Mouse (Mus musculus) limb, embryonic 10.5 days (tissue): ENCODE results near the gene Dazl. TPM values are rescaled to one million over a fixed set of nuclear protein-coding genes. Genes with fewer than 3 reads are reported as not detected.

Experiments
- DNase-seq: peaks from one replicate; pipeline ENCODE4 v3.0.0-alpha.2; 2017; ENCODE audit warnings: low spot score
- H3K27ac ChIP-seq: fragments of 300-500 bp; sonication (generic); 2 replicates; pipeline ENCODE4 v1.5.1; 2016; ENCODE audit warnings: mild to moderate bottlenecking
- H3K27me3 ChIP-seq: fragments of 300-500 bp; sonication (generic); 2 replicates; pipeline ENCODE4 v1.6.1; 2016; ENCODE audit warnings: low read depth, mild to moderate bottlenecking; ENCODE audit not compliant: poor library complexity, severe bottlenecking
- H3K36me3 ChIP-seq: fragments of 300-500 bp; sonication (generic); 2 replicates; pipeline ENCODE4 v1.6.1; 2016; ENCODE audit warnings: mild to moderate bottlenecking, moderate library complexity
- H3K4me1 ChIP-seq: fragments of 300-500 bp; sonication (generic); 2 replicates; pipeline ENCODE4 v1.6.1; 2016
- H3K4me3 ChIP-seq: fragments of 300-500 bp; sonication (generic); 2 replicates; pipeline ENCODE4 v1.5.1; 2016; ENCODE audit warnings: mild to moderate bottlenecking, moderate library complexity
- H3K9me3 ChIP-seq: fragments of 300-500 bp; sonication (generic); replicated peaks from 2 replicates; pipeline ENCODE4 v1.6.1; 2016; ENCODE audit warnings: mild to moderate bottlenecking
- WGBS: fragments of 180-500 bp; shearing (Covaris S2); methylation state at CpG from one replicate; pipeline ENCODE4 v1.1.7; 2016; 5-methylcytosine and 5-hydroxymethylcytosine counted together
- polyA plus RNA-seq: library from polyadenylated mRNA; unstranded; fragments of >200 nt; fragmentation: Nextera tagmentation; extraction: Ambion mirVana; gene quantifications from 2 replicates; pipeline ENCODE4 v1.2.1, GENCODE M21; 2016

Gene Dazl
- polyA plus RNA-seq, 1 experiment from 2014 or later: not detected

DNA sequence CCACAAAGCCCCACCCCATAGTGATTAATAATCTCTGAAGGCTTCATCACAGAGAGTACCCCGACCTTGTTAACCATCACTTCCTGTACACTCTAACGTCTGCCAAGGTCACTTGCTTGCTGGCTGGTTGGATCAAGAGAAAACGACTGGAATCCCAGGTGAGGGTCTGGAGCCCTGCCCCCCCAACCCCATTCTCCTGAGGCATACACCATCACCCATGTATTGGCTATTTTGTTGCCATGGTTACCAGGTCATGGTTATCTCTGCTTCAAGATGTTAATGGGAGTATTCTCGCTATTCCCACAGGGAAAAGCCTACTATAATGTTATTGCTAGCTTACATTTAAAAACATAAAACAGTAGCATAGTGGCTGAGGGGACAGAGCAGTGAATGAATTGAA lies 48.8 kb downstream of the Dazl start:
- DNase-seq: no peak
- Histone ChIP-seq H3K4me3 (no peak overlapping the region), H3K36me3 (no peaks in the 10 kb centered on the region), H3K27ac (no peak overlapping the region), H3K27me3 (no peaks in the 10 kb centered on the region), H3K9me3 (no peaks in the 10 kb centered on the region), H3K4me1 (no peaks in the 10 kb centered on the region)
- WGBS: 73% methylated on average over 4 of the region's 4 CpGs

GRCm38 (mm10) chr17:50243326-50243725 lies 50.1 kb downstream of the Dazl start:
- Histone ChIP-seq H3K4me1 (no peaks in the 10 kb centered on the region), H3K27me3 (no peaks in the 10 kb centered on the region), H3K36me3 (no peaks in the 10 kb centered on the region), H3K27ac (no peak overlapping the region), H3K4me3 (no peak overlapping the region), H3K9me3 (no peaks in the 10 kb centered on the region)
- no peak for DNase-seq
- WGBS: 89% methylated on average over 11 of the region's 11 CpGs

GRCm38 (mm10) chr17:50237818-50238610 lies 55.4 kb downstream of the Dazl start:
- H3K9me3 ChIP-seq: no peaks in the 10 kb centered on the region
- no peak for DNase-seq
- peaks cover 15% of the 10 kb centered on the region for H3K4me1 ChIP-seq
- H3K36me3 ChIP-seq: no peaks in the 10 kb centered on the region
- no peak overlapping the region for H3K27ac ChIP-seq
- 64% methylated on average over 11 of the region's 11 CpGs for WGBS
- H3K27me3 ChIP-seq: no peaks in the 10 kb centered on the region
- H3K4me3 ChIP-seq: no peak overlapping the region

- peaks cover 15% of the 10 kb centered on the region for H3K4me1 ChIP-seq
- H3K4me3 ChIP-seq: no peak overlapping the region
- H3K36me3 ChIP-seq: no peaks in the 10 kb centered on the region
- H3K27ac ChIP-seq: no peak overlapping the region; the same call in 1 of the 2 replicates
- 9% methylated on average over 8 of the region's 8 CpGs for WGBS
- no peaks in the 10 kb centered on the region for H3K9me3 ChIP-seq
- no peaks in the 10 kb centered on the region for H3K27me3 ChIP-seq
- peak; percentile 89 for DNase-seq
Observed at GRCm38 (mm10) chr17:50237436-50237709, 56.1 kb downstream of the Dazl start.

GRCm38 (mm10) chr17:50236702-50237435 lies 56.6 kb downstream of the Dazl start:
- Histone ChIP-seq H3K9me3 (no peaks in the 10 kb centered on the region), H3K4me3 (no peak overlapping the region), H3K36me3 (no peaks in the 10 kb centered on the region), H3K4me1 (peaks cover 15% of the 10 kb centered on the region), H3K27me3 (no peaks in the 10 kb centered on the region), H3K27ac (peak overlapping the region; percentile 57)
- WGBS: 50% methylated on average over 9 of the region's 9 CpGs
- DNase-seq: no peak

DNA sequence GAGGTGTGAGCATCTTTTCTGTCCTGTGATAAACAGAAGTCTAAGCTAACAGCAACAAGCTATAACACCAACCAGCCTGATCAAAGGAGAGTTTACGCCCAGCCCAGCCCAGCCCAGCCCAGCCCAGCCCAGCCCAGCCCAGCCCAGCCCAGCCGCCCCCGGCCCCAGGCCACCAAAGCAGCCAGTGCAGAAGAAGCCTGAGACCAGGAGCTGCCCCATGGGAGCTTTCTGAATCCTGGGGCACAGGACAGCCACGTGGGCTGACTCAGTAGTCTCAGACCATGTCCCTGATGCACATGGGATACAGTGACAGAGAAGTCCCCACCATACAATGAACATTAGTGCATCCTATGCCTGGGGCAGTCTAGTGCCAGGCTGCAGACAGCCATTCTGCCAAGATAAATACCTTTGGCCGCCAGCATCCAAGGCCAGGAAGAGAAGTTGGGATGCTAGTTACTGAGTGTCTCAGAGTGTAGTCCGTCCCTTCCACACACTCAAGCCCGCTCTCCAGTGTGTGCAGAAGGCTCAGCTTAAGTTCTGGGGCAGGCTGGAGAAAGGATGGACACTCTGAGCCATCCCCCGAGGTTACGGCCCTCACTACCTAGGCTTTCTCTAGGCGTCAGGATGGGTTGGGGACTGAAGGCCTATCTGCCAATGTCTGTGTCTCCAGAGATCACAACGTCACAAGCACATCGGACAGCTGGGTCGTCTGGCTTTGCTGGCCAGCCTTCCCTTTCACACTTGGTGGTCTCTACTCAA lies 57.3 kb downstream of the Dazl start:
- Histone ChIP-seq H3K4me3 (no peak overlapping the region), H3K4me1 (peaks cover 15% of the 10 kb centered on the region), H3K27me3 (no peaks in the 10 kb centered on the region), H3K27ac (no peak overlapping the region; the same call in 1 of the 2 replicates), H3K9me3 (no peaks in the 10 kb centered on the region), H3K36me3 (no peaks in the 10 kb centered on the region)
- DNase-seq: no peak
- 55% methylated on average over 13 of the region's 13 CpGs for WGBS

DNA sequence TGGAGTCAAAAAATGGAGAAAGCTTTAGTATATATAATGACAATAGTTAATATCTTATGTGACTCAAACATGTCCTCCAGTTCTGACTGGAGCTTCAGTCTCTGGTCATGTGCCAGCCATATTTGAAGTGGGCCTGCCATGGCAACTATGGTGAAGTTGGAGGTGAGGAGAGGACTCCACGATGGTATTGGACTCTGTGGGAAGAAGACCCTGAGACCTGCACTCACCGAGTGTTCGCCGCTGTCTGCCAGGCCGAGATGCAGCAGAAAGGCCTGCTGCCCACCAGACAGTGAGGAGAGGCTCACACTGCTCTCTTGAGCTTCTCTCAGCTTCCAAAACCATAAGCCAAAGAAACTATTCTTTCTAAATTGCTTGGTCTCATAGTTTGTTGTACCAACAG lies 59.5 kb downstream of the Dazl start:
- Histone ChIP-seq H3K27ac (no peak overlapping the region), H3K36me3 (no peaks in the 10 kb centered on the region), H3K4me3 (no peak overlapping the region), H3K9me3 (no peaks in the 10 kb centered on the region), H3K27me3 (no peaks in the 10 kb centered on the region), H3K4me1 (peaks cover 15% of the 10 kb centered on the region)
- no peak for DNase-seq
- 91% methylated on average over 5 of the region's 5 CpGs for WGBS

DNA sequence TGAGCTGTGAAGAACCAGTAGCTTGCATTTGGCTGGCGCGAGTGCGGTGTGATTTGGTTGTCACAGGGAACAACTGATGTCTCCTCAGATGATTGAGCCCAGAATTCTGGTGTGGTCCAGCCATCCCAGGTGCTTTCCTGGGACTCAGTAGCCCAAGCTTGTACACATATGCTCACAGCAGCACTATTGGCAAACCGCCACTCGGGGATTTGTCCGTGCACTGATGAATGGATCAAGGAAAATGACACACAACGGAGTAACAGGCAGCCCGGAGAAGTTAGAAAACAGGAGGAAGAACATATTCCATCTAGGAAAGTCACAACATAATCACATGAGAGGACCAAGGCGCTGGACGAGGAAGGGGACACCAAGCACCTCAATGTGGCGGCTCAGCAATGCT lies 60.6 kb downstream of the Dazl start:
- Histone ChIP-seq H3K4me1 (peaks cover 15% of the 10 kb centered on the region), H3K4me3 (no peak overlapping the region), H3K9me3 (no peaks in the 10 kb centered on the region), H3K27ac (no peak overlapping the region), H3K27me3 (no peaks in the 10 kb centered on the region), H3K36me3 (no peaks in the 10 kb centered on the region)
- WGBS: 95% methylated on average over 11 of the region's 11 CpGs
- no peak for DNase-seq

GRCm38 (mm10) chr17:50231206-50231605 lies 62.2 kb downstream of the Dazl start:
- no peak overlapping the region for H3K4me3 ChIP-seq
- H3K9me3 ChIP-seq: no peaks in the 10 kb centered on the region
- H3K27me3 ChIP-seq: no peaks in the 10 kb centered on the region
- H3K4me1 ChIP-seq: peaks cover 6% of the 10 kb centered on the region
- H3K27ac ChIP-seq: no peak overlapping the region
- WGBS: 88% methylated on average over 8 of the region's 8 CpGs
- H3K36me3 ChIP-seq: no peaks in the 10 kb centered on the region
- DNase-seq: no peak

DNA sequence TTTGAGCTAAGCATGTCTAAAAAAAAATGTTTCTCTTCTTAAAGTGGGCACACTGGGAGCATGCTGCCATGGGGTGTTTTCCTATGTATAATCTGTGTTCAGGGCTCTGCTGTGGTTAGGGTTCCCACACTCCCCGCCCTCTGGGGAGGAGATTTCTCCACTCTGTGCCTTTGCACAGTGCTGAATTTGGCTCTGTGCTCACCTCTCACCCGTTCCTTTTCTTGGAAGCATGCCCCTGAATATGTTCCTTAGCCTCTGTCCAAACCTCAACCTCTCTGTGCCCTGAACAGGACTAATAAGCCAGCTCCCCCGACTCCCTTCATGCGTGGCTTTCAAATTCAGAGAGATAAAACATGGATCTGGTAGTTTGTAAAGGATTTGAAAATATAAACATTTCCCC lies 63.9 kb downstream of the Dazl start:
- Histone ChIP-seq H3K9me3 (no peaks in the 10 kb centered on the region), H3K4me3 (no peak overlapping the region), H3K4me1 (no peaks in the 10 kb centered on the region), H3K36me3 (no peaks in the 10 kb centered on the region), H3K27me3 (no peaks in the 10 kb centered on the region), H3K27ac (no peak overlapping the region)
- DNase-seq: no peak
- 83% methylated on average over 4 of the region's 4 CpGs for WGBS

Other genes with a start within 250 kb of the Dazl start
- gene Rftn1, start 103.0 kb downstream of the Dazl start, polyA plus RNA-seq: 6.3 and 7.2 TPM in 2 replicates
- 5.0 and 6.4 TPM in 2 replicates for gene Plcl2, start 215.8 kb upstream of the Dazl start, polyA plus RNA-seq